Mouse (Mus musculus) embryonic fibroblast, embryonic 13.5 days (primary cell): Measurements from ENCODE around the gene Lcn5.

ENCODE experiments used
- CTCF ChIP-seq: IDR thresholded peaks from 2 replicates; pipeline ENCODE4 v1.5.1; 2011; ENCODE audit warnings: mild to moderate bottlenecking, control low read depth, low read length, moderate library complexity, borderline replicate concordance; ENCODE audit not compliant: insufficient read depth
- POLR2A ChIP-seq: IDR thresholded peaks from 2 replicates; pipeline ENCODE4 v1.6.1; 2011; ENCODE audit warnings: low read depth, mild to moderate bottlenecking, control low read depth, low read length, moderate library complexity

DNA sequence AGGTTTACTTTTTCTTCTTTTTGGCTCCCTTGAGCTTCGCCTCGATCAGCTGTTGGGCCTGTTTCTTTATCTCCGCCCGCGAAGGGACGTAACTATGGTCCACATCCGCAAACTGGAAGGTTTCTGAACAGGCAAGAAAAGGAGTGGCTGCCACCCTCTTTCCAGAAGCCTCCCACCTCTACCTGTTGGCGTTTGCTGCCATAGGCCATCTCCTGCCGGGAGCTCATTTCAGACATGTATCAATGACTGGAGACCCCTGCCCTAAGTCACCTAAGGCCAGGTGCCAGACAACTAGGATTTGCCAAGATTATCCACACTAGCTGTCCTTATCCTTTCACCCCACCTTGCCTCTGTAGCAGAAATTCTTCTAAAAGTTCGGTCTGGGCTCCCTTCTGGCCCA lies 49.1 kb upstream of the Lcn5 start:
- no peak for TF ChIP-seq POLR2A
- no peak for TF ChIP-seq CTCF
